Mouse (Mus musculus) liver, postnatal 0 days (tissue): ENCODE data around the gene Olfr282.

ENCODE experiments used
- CTCF ChIP-seq: sonication (generic); IDR thresholded peaks from 2 replicates; pipeline ENCODE4 v1.5.1; 2016; ENCODE audit warnings: antibody characterized with exemption, low read depth
- EP300 ChIP-seq: IDR thresholded peaks from 2 replicates; pipeline ENCODE4 v1.6.1; 2016; ENCODE audit warnings: antibody characterized with exemption, low read depth, mild to moderate bottlenecking

- TF ChIP-seq CTCF: no peak
- TF ChIP-seq EP300: no peak
Measured at GRCm38 (mm10) chr15:98418096-98418495, 12.9 kb upstream of the Olfr282 start.
